Mouse (Mus musculus) bone marrow macrophage, adult 2 months (primary cell): ENCODE data around the gene Pde1a. TPM values are rescaled to one million over a fixed set of nuclear protein-coding genes. Genes with fewer than 3 reads are reported as not detected.
A peak's percentile ranks its signal among the peaks of the same experiment; 100 is the strongest.

Experiments
- H3K27ac ChIP-seq: 2 replicates; pipeline ENCODE4 v1.5.1; 2012; ENCODE audit warnings: low read depth, low read length; ENCODE audit not compliant: insufficient read depth
- H3K4me1 ChIP-seq: 2 replicates; pipeline ENCODE4 v1.6.1; 2012; ENCODE audit warnings: low read length; ENCODE audit not compliant: control insufficient read depth, insufficient read depth
- H3K4me3 ChIP-seq: 2 replicates; pipeline ENCODE4 v1.5.1; 2012; ENCODE audit warnings: mild to moderate bottlenecking, low read length, moderate library complexity; ENCODE audit not compliant: insufficient read depth
- CTCF ChIP-seq: IDR thresholded peaks from 2 replicates; pipeline ENCODE4 v1.5.1; 2012; ENCODE audit warnings: low read depth, mild to moderate bottlenecking, low read length, moderate library complexity
- POLR2A ChIP-seq: IDR thresholded peaks from 2 replicates; pipeline ENCODE4 v1.6.1; 2012; ENCODE audit warnings: mild to moderate bottlenecking, low read depth, low read length, borderline replicate concordance
- polyA plus RNA-seq: library from polyadenylated mRNA; stranded (reverse); fragments of >200 nt; gene quantifications from 2 replicates; pipeline ENCODE4 v1.2.4, GENCODE M21; 2012; ENCODE audit not compliant: missing spikeins, insufficient read depth, insufficient read length

Pde1a gene
- polyA plus RNA-seq, 1 experiment, result not detected

DNA sequence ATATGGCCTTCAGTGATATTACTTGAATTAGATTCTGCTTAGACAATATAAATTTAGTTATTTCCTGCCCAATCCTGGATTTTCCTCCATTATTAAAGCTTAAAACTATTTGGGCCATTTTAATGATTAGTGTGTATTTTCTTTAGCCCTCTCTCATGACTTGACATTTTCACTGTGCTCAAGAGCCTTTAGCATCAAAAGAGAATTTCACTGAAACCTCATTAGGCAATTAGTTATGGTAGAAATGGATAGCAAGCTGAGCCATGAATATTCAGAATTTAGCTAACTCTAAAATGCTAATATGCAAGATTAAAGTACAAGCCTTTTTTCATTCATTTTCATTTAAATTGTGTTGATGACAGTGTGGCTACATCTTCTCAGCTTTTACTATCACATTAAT is 73.2 kb downstream of the Pde1a start:
- no peaks in the 10 kb centered on the region for H3K4me1 ChIP-seq
- H3K27ac ChIP-seq, result no peak overlapping the region
- no peak for TF ChIP-seq POLR2A
- TF ChIP-seq CTCF, result no peak
- no peak overlapping the region for H3K4me3 ChIP-seq

DNA sequence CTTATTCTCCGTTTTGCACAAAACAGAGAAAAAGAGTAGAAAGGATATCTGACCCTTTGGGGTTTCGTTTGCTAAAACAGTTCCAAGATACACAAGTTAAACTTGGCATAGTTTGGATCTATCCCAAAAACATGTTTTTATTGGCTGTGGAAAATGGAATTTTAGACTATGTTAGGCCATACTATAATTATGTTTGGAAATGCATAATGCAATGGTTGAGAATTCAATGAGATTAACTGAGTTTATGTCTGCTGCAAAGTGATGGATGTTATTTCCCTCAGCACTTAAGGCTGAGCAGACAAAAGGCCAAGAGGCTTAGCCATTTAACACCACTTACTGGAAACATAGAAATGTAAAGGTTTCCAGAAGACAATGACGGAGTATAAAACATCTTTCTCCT is 75.2 kb downstream of the Pde1a start:
- H3K4me1 ChIP-seq, result no peaks in the 10 kb centered on the region
- H3K27ac ChIP-seq, result no peak overlapping the region
- TF ChIP-seq CTCF, result no peak
- TF ChIP-seq POLR2A, result no peak
- H3K4me3 ChIP-seq, result no peak overlapping the region

DNA sequence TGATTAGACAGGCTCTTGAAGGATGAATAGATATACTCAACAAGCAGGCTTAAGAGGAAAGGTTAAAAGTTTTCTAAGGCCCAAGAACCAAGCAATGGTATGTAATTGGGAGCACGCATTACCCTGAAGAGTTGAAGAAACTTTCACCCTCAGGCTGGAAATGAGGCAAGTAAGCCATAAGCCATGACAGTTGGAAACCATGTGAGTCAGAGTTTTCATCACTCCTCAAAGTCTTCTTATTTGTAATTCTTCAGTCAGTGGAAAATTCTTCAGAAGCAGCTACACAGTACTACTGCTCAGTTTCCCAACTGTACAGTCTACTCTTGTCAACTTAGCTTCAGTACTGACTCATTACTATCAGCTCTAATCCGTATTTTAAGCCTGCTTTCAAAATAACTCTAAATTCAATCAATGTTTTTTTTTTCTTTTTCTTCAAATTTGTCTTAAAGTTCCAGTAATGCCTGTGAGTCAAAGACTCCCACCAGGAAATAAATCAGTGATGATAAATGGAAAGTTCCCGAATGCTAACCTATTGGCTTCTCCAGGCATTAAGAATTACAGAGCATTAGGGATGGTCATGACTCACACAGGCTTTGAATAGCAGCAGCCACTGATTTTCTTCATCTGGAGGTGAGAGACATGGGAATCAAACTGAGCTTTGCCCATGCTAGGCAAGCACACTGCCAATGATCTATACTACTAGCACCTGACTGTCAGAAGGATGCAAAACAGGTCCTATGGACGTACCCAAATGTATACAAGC is 82.3 kb downstream of the Pde1a start:
- Histone ChIP-seq H3K4me1 (no peaks in the 10 kb centered on the region), H3K4me3 (no peak overlapping the region), H3K27ac (no peak overlapping the region)
- no peak for TF ChIP-seq POLR2A

DNA sequence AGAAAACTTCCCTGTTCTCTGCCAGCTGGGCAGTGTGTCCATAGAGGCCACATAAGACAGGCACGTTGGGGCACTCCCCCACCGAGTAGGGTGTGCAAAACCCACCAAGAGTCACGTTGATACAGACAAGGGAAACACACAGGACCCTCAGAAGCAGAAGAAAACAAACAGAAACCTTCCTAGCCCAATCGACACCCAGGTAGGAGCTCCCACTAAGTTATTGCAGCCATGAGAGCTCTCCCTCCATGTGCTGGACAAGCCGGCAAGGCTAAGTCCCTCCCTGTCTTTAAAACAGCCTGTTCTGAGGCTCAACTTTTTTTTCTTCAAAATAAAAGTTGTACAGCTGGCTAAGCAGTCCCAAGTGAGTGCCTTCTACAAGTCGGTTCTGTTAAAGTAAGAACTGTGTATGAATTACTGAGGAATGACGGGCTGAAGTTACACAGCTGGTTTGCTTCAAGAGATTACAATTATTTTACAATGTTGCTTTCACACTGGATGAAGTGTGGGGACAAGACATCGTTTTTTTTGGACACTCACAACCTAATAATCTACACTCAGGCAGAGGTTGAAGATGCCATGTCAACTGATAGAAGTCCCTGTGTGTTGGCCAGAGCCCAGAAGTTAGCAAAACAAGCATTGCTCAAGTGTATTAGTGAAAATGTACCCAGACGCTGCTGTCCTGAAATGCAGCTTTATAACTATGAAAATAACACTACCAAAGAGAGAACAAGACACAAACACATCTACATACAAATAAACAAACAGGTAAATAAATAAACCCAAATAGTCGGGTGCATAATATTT is 90.4 kb downstream of the Pde1a start:
- Histone ChIP-seq H3K27ac (no peak overlapping the region), H3K4me3 (no peak overlapping the region), H3K4me1 (peaks cover 6% of the 10 kb centered on the region)
- no peak for TF ChIP-seq POLR2A
- no peak for TF ChIP-seq CTCF

DNA sequence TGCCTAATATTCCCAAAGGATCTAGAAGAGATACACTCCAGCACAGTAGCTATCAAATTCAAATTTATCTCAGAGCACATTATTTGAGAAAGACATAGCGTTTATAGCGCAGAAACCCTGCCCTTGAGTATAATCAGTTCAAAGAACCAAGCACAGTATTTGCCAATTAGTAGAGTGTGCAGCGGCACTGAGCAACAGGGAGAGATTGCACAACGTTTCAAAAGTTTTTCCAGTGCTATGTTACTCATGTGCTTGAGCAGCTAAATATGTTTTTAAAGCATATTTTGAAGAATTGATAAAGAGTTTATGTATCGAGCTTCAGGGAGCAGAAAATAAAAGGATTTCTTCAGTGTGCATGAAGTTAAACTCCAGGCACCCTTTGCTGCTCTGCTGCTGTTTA is 91.3 kb downstream of the Pde1a start:
- H3K4me1 ChIP-seq, result peaks cover 6% of the 10 kb centered on the region
- no peak overlapping the region for H3K27ac ChIP-seq
- no peak overlapping the region for H3K4me3 ChIP-seq
- TF ChIP-seq POLR2A, result no peak
- no peak for TF ChIP-seq CTCF

DNA sequence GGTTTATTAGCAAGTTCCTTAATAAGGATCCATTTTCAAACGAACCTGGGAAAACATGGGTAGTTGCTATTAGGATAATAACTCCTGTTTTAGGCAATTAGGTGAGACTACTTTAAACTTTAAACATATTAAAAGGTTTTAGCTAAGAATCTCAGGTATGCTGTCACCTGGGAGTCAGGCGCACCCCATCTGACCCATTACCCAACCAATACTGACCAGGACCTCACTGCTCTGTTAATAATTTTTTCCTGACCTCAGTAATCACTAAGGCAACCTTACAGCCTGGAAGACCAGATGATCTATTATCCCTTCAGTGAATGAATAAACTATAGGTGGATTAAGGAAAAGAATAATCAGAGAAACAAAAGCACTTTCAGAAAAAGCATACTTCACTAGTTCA is 100.2 kb downstream of the Pde1a start:
- TF ChIP-seq POLR2A (no peak), CTCF (no peak)
- Histone ChIP-seq H3K27ac (no peak overlapping the region), H3K4me1 (peaks cover 6% of the 10 kb centered on the region), H3K4me3 (no peak overlapping the region)

DNA sequence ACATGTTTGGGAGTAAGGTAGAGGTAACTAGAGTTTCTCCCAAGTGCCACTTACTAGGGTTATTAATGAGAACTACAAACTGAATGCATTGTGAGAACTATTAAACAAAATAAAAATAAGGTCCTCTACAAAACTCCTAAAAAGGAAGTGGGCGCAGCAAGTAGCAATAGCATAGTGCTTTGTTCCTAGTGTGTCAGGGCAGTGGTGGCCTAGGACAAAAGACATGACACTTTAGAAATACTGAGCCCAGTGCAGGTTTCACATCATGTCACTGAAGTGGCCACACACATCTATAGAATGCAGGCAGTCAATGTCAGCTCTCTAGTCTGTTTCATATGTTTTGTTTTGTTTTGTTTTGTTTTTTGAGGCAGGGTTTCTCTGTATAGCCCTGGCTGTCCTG is 103.2 kb downstream of the Pde1a start:
- H3K27ac ChIP-seq, result peak overlapping the region; percentile 7; the same call in 1 of the 2 replicates
- H3K4me1 ChIP-seq, result peaks cover 6% of the 10 kb centered on the region
- no peak for TF ChIP-seq CTCF
- no peak for TF ChIP-seq POLR2A
- no peak overlapping the region for H3K4me3 ChIP-seq

DNA sequence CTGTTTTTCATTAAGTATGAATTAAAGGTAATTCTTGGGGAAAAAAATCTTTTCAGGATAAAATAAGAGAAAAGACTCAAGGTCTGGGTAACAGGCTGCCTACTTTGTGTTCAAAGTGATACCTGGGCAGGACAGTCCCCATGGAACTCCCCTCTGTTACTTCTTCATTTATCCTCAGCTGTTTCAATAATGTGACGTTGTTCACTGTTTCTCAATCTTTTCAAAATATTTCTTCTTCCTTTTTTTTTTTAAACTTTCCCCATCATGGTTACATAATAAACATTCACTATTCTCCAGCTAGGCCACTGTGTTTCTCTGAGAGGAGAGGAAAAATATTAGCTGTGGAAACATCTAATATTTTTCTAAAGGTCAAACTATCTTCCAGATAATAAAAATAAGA is 103.7 kb downstream of the Pde1a start:
- H3K27ac ChIP-seq, result no peak overlapping the region
- TF ChIP-seq POLR2A (no peak), CTCF (no peak)
- H3K4me3 ChIP-seq, result no peak overlapping the region
- peaks cover 6% of the 10 kb centered on the region for H3K4me1 ChIP-seq

DNA sequence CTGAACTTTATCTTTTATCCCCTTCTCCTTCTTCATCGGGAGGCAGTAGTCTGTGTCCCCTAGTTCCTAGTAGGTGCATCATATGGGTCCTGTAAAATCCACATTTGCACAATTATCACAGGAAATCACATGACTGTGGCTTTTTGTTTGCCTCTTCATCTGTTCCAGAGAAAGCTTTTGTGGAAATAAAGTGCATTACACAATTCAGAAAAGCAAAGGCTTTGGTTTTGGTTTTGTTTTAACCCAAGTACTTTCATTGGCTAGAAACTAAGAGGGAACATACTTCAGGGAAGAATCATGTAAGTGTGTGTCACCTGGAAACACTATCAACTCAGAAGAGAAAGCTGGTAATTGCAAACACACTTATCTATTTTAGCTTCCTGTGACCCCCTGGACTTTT is 104.2 kb downstream of the Pde1a start:
- TF ChIP-seq CTCF, result no peak
- Histone ChIP-seq H3K27ac (peak overlapping the region; percentile 16; the same call in 1 of the 2 replicates), H3K4me1 (peaks cover 6% of the 10 kb centered on the region), H3K4me3 (no peak overlapping the region)

DNA sequence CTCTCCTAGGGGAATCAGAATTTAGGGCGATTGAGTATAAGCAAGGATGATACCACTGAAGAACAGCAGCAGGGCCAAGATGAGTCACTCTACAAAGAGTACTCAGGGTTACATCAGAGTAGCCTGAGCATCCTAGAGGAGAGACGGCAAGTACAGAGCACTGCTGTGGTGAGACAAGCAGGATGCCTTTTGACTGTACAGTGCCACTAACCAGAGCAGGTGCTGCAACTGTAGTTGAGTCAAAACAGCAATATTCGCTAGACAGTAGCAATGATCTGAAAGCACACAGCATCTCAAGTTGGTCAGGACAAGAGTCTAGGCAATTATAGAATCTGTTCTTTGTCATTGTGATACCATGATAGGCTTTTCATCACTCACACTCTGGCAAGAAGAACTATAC is 115.1 kb downstream of the Pde1a start:
- Histone ChIP-seq H3K4me3 (no peak overlapping the region), H3K4me1 (no peaks in the 10 kb centered on the region), H3K27ac (no peak overlapping the region)
- TF ChIP-seq POLR2A (no peak), CTCF (no peak)

DNA sequence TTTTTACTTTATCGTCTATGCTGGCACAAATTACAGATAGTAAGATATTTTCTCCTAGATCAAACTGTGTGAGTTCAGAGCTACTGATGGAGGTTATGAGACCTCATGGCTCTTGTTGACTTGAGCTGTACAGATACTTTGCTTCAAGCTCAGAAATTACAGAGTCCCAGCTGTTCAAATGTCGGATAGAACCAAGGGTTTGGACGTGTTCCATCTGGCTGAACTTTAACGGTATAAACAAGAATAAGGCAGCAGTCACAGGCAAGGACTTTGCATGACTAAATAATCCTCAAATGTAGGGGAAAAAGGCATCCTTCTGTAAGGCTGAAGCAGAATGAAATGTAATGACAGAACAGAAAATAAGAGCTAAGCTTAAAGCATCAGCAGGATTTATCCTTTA is 116.2 kb downstream of the Pde1a start:
- no peak for TF ChIP-seq CTCF
- no peak for TF ChIP-seq POLR2A
- H3K4me1 ChIP-seq, result no peaks in the 10 kb centered on the region
- no peak overlapping the region for H3K27ac ChIP-seq
- H3K4me3 ChIP-seq, result no peak overlapping the region
